Mouse (Mus musculus): ENCODE data around the gene Pjvk.

GRCm38 (mm10) chr2:76671641-76672040 lies 23.4 kb downstream of the Pjvk start:
- TF ChIP-seq POLR2A (IDR thresholded peaks at IDR 0.05; ENCODE audit: insufficient read depth, low read length), result no peak
- no peak for TF ChIP-seq EP300 (IDR thresholded peaks at IDR 0.05; ENCODE audit: insufficient read depth, low read depth, low read length)
- no peak for TF ChIP-seq CTCF (IDR thresholded peaks at IDR 0.05; ENCODE audit: low read depth, low read length)

Measured in ES-Bruce4 (cell line).